ENCODE assay signal across 20 mouse cellular contexts in the genomic region with DNA sequence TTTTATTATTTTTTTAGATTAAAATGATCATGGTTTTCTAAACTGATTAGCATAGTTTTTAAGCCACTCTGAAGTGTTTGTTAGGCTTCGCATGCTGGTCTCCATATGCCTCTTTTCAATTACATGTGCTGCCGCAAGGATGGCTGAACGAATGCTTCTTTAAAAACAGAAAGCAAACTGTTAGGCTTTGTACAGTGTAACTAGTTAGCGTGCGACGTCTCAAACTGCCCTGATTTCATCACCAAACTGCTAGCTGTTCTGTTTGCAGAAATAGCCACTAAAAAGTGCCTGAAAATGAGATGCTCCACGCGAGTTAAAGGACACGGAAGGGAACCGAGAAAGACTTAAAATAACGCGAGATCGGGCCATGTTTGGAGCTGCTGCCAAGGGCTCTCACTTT.
DNase-seq lines count a peak whose midpoint lies in the region; ATAC-seq and TF ChIP-seq lines count a peak whose summit lies in the region.
"Had no signal": no experiment of that assay in that cellular context is flagged by ENCODE, and none has a peak within 500 bp of the region (broad histone marks: within the 10 kb centered on the region; RNA-seq: fewer than 3 reads in every experiment).

No protein-coding gene starts in this region.

- no peak for TF ChIP-seq CTCF in brain, embryonic 14.5 days (IDR thresholded peaks at IDR 0.05; ENCODE audit: borderline replicate concordance, extremely low read depth, insufficient read depth, insufficient read length)

- H3K27me3 ChIP-seq in liver, embryonic 11.5 days (replicated peaks; ENCODE audit: control insufficient read depth, insufficient read depth, low read length): no peaks in the 10 kb centered on the region
- H3K27me3 ChIP-seq: hindbrain, embryonic 15.5 days; intestine, embryonic 15.5 days; liver, embryonic 15.5 days; midbrain, embryonic 13.5 days had no signal

- no peak for TF ChIP-seq POLR2A in brain, embryonic 14.5 days (IDR thresholded peaks at IDR 0.05; ENCODE audit: borderline replicate concordance, extremely low read depth, insufficient read depth, insufficient read length, poor library complexity, severe bottlenecking)

- no peak overlapping the region for H3K4me3 ChIP-seq in liver, embryonic 11.5 days (ENCODE audit: low read depth, low read length)
- H3K4me3 ChIP-seq: embryonic facial prominence, embryonic 10.5 days; heart, adult 2 months; hindbrain, embryonic 15.5 days; intestine, embryonic 15.5 days; liver, embryonic 15.5 days; midbrain, embryonic 13.5 days had no signal

- DNase-seq in layer of hippocampus, adult 11-12 months (ENCODE audit: low spot score): peak; percentile 49
- no peak for DNase-seq in layer of hippocampus, postnatal 25 days (ENCODE audit: extremely low spot score in 1 of 2, low spot score in 1 of 2)
- peak; percentile 75 for DNase-seq in brain, embryonic 14.5 days (ENCODE audit: low read depth)
- DNase-seq in layer of hippocampus, adult 9-11 months: peak; percentile 58
- peak; percentile 22 for DNase-seq in right cerebral cortex, postnatal 4 days
- no peak for DNase-seq in cerebellum, adult 11 months
- DNase-seq in liver, embryonic 11.5 days (ENCODE audit: low spot score): no peak
- DNase-seq: B cell, adult 2 months; gastrocnemius, postnatal 14 days; heart, adult 2 months; heart, postnatal 36 days; kidney, adult 9 months; kidney, postnatal 25 days; thymus, postnatal 36 days had no signal

- H3K4me1 ChIP-seq in liver, embryonic 11.5 days (replicated peaks; ENCODE audit: control insufficient read depth, insufficient read depth, low read length): no peaks in the 10 kb centered on the region
- H3K4me1 ChIP-seq: embryonic facial prominence, embryonic 10.5 days; hindbrain, embryonic 15.5 days; intestine, embryonic 15.5 days; liver, embryonic 15.5 days; midbrain, embryonic 13.5 days had no signal

- H3K4me2 ChIP-seq in liver, embryonic 11.5 days: no peak overlapping the region
- H3K4me2 ChIP-seq: hindbrain, embryonic 15.5 days; intestine, embryonic 15.5 days; liver, embryonic 15.5 days; midbrain, embryonic 13.5 days had no signal

- H3K36me3 ChIP-seq in liver, embryonic 11.5 days (ENCODE audit: control insufficient read depth, insufficient read depth, low read length): no peaks in the 10 kb centered on the region
- H3K36me3 ChIP-seq: embryonic facial prominence, embryonic 10.5 days; hindbrain, embryonic 15.5 days; intestine, embryonic 15.5 days; liver, embryonic 15.5 days; midbrain, embryonic 13.5 days had no signal

- no peak overlapping the region for H3K9ac ChIP-seq in liver, embryonic 11.5 days (ENCODE audit: low read depth, low read length)
- H3K9ac ChIP-seq: hindbrain, embryonic 15.5 days; intestine, embryonic 15.5 days; liver, embryonic 15.5 days; midbrain, embryonic 13.5 days had no signal

- H3K27ac ChIP-seq in liver, embryonic 11.5 days (ENCODE audit: low read depth, low read length): no peak overlapping the region
- H3K27ac ChIP-seq: embryonic facial prominence, embryonic 10.5 days; heart, adult 2 months; hindbrain, embryonic 15.5 days; intestine, embryonic 15.5 days; liver, embryonic 15.5 days; midbrain, embryonic 13.5 days had no signal

- WGBS in liver, embryonic 11.5 days: 89% methylated on average over 13 of the region's 13 CpGs

- no peaks in the 10 kb centered on the region for H3K9me3 ChIP-seq in liver, embryonic 11.5 days (ENCODE audit: control insufficient read depth, low read length)
- H3K9me3 ChIP-seq: embryonic facial prominence, embryonic 10.5 days; hindbrain, embryonic 15.5 days; intestine, embryonic 15.5 days; liver, embryonic 15.5 days; midbrain, embryonic 13.5 days had no signal

- no peak for ATAC-seq in liver, embryonic 11.5 days (replicated peaks; ENCODE audit: low FRiP score)
- ATAC-seq: intestine, embryonic 15.5 days; lung, postnatal 0 days; midbrain, embryonic 13.5 days had no signal

Comparison
In these comparisons a context has a peak if more than half of its experiments do, and no peak if none do; other contexts are left out.
1. DNase-seq: peak in layer of hippocampus, adult 11-12 months (single experiment), brain, embryonic 14.5 days (single experiment), layer of hippocampus, adult 9-11 months (single experiment) and right cerebral cortex, postnatal 4 days (single experiment); none in layer of hippocampus, postnatal 25 days (0 of 2), cerebellum, adult 11 months (single experiment) and liver, embryonic 11.5 days (single experiment).